In genomic region chr4:130292271-130292670, GRCm38 (mm10) we compare ENCODE assay signal across 8 mouse cellular contexts. TPM values are rescaled to one million over a fixed set of nuclear protein-coding genes. Genes with fewer than 3 reads are reported as not detected.
DNase-seq lines count a peak whose midpoint lies in the region; ATAC-seq lines count a peak whose summit lies in the region.

No protein-coding gene starts in this region.

- no peak overlapping the region for H3K4me2 ChIP-seq in intestine, embryonic 14.5 days (ENCODE audit: low read length)
- H3K4me2 ChIP-seq in midbrain, embryonic 12.5 days (replicated peaks) = no peak overlapping the region

- no peaks in the 10 kb centered on the region for H3K36me3 ChIP-seq in intestine, embryonic 14.5 days (ENCODE audit: control insufficient read depth, insufficient read depth, low read length)
- no peaks in the 10 kb centered on the region for H3K36me3 ChIP-seq in midbrain, embryonic 12.5 days

- no peaks in the 10 kb centered on the region for H3K9me3 ChIP-seq in intestine, embryonic 14.5 days (ENCODE audit: control insufficient read depth, low read length)
- H3K9me3 ChIP-seq in midbrain, embryonic 12.5 days = no peaks in the 10 kb centered on the region

- DNase-seq in adrenal gland, adult 18-20 months (ENCODE audit: low spot score in 2 of 2) = peak; percentile 71 to 76
- no peak for DNase-seq in adrenal gland, adult 8-10 months
- peak; percentile 89 for DNase-seq in cerebellum, adult 9-10 months
- peak; percentile 97 for DNase-seq in intestine, embryonic 14.5 days (ENCODE audit: low spot score)
- peak; percentile 80 for DNase-seq in left cerebral cortex, postnatal 4 days
- peak; percentile 70 to 80 for DNase-seq in spleen, postnatal 14 days (ENCODE audit: low spot score in 2 of 2)

- intact Hi-C loops in left cerebral cortex, postnatal 4 days (cut with DNase I) = loop anchor here (5.0 kb wide), 1 partner anchor 95 kb away; no protein-coding TSS in a partner anchor

- ATAC-seq in frontal cortex, adult (ENCODE audit: low TSS enrichment) = peak; percentile 44; the same call in 1 of the 2 replicates
- ATAC-seq in intestine, embryonic 14.5 days (replicated peaks; ENCODE audit: low FRiP score, low TSS enrichment, low read depth) = peak; percentile 60
- ATAC-seq in midbrain, embryonic 12.5 days (ENCODE audit: low FRiP score, low read depth) = 0 out of 2 replicates have a peak, but pooled peaks have one; percentile 47

- no peak overlapping the region for H3K27ac ChIP-seq in intestine, embryonic 14.5 days (ENCODE audit: low read depth)
- no peak overlapping the region for H3K27ac ChIP-seq in midbrain, embryonic 12.5 days (replicated peaks)

- no peak overlapping the region for H3K9ac ChIP-seq in intestine, embryonic 14.5 days (ENCODE audit: low read length)
- no peak overlapping the region for H3K9ac ChIP-seq in midbrain, embryonic 12.5 days (replicated peaks)

- 0 out of 2 replicates have a peak, but pooled peaks cover 2% of the 10 kb centered on the region for H3K27me3 ChIP-seq in intestine, embryonic 14.5 days (replicated peaks; ENCODE audit: control insufficient read depth, insufficient read depth, low read length)
- 0 out of 2 replicates have a peak, but pooled peaks cover 3% of the 10 kb centered on the region for H3K27me3 ChIP-seq in midbrain, embryonic 12.5 days

- WGBS in intestine, embryonic 14.5 days = 2% methylated on average over 4 of the region's 4 CpGs
- 6% methylated on average over 4 of the region's 4 CpGs for WGBS in midbrain, embryonic 12.5 days

- no peak overlapping the region for H3K4me3 ChIP-seq in intestine, embryonic 14.5 days (ENCODE audit: low read depth, low read length)
- no peak overlapping the region for H3K4me3 ChIP-seq in midbrain, embryonic 12.5 days

- H3K4me1 ChIP-seq in intestine, embryonic 14.5 days (replicated peaks; ENCODE audit: control insufficient read depth, insufficient read depth, low read length) = no peaks in the 10 kb centered on the region
- 0 out of 2 replicates have a peak, but pooled peaks cover 5% of the 10 kb centered on the region for H3K4me1 ChIP-seq in midbrain, embryonic 12.5 days

RNA-seq across cellular contexts. Expression of gene Serinc2, which starts 13.3 kb away (rescaled TPM):
- total RNA-seq in adrenal gland, adult 18-20 months (2021) = 1 to 10 TPM; 1.7 to 2.8 TPM
- 1 to 10 TPM; 1.2 to 3.2 (median 1.4) TPM for total RNA-seq in adrenal gland, adult 8-10 months (2022)
- 24.1 and 25.3 TPM in 2 replicates for polyA plus RNA-seq in intestine, embryonic 14.5 days (2014; fragmentation: Nextera tagmentation; extraction: Ambion mirVana)
- total RNA-seq in left cerebral cortex, postnatal 4 days (2021) = 1 to 10 TPM; 8.5 to 9.2 TPM
- 62.3 and 66.3 TPM in 2 replicates for polyA plus RNA-seq in midbrain, embryonic 12.5 days (2016; fragmentation: Nextera tagmentation; extraction: Ambion mirVana)

RNA-seq across cellular contexts. Expression of gene Fabp3, which starts 16.1 kb away (rescaled TPM):
- 100 to 1,000 TPM in 1 of 2 experiments, 10 to 100 TPM in 1; 61.4 to 128 TPM for total RNA-seq in adrenal gland, adult 18-20 months (2021)
- 10 to 100 TPM in 3 of 4 experiments, 1 to 10 TPM in 1; 10.0 to 66.6 (median 44.7) TPM for total RNA-seq in adrenal gland, adult 8-10 months (2022)
- polyA plus RNA-seq in intestine, embryonic 14.5 days (2014; fragmentation: Nextera tagmentation; extraction: Ambion mirVana) = 5.5 and 6.6 TPM in 2 replicates
- total RNA-seq in left cerebral cortex, postnatal 4 days (2021) = 100 to 1,000 TPM; 192 to 199 TPM
- polyA plus RNA-seq in midbrain, embryonic 12.5 days (2016; fragmentation: Nextera tagmentation; extraction: Ambion mirVana) = 28.9 and 31.8 TPM in 2 replicates

RNA-seq across cellular contexts. Expression of gene Gm10570, which starts 16.2 kb away (rescaled TPM):
- not detected for total RNA-seq in adrenal gland, adult 18-20 months (2021)
- under 1 TPM in 1 of 4 experiments, not detected in 3; 0.86 TPM for total RNA-seq in adrenal gland, adult 8-10 months (2022)
- not detected in 2 replicates for polyA plus RNA-seq in intestine, embryonic 14.5 days (2014; fragmentation: Nextera tagmentation; extraction: Ambion mirVana)
- 1 to 10 TPM; 1.0 to 1.7 TPM for total RNA-seq in left cerebral cortex, postnatal 4 days (2021)
- polyA plus RNA-seq in midbrain, embryonic 12.5 days (2016; fragmentation: Nextera tagmentation; extraction: Ambion mirVana) = 0.51 TPM in 1 of 2 replicates, not detected in the other
